Mouse (Mus musculus) left cerebral cortex, adult 8-10 months (tissue): ENCODE results near the gene Etnk1. TPM values are rescaled to one million over a fixed set of nuclear protein-coding genes. Genes with fewer than 3 reads are reported as not detected.
"Not testable (repeated sequence)": the region's sequence is repeated elsewhere in the genome, so short reads cannot be mapped to it uniquely, and the experiment has no call there.

Experiments
- DNase-seq, 2 experiments: peaks; one replicate each; pipeline ENCODE4 v3.0.0; 2022; ENCODE audit warnings: low spot score in 2 of 2
- total RNA-seq, 4 experiments: library from RNA; stranded (reverse); gene quantifications; 2 replicates each; pipeline ENCODE4 v1.2.4; 2022

Gene Etnk1
- total RNA-seq = 100 to 1,000 TPM; 175 to 192 (median 181) TPM

DNA sequence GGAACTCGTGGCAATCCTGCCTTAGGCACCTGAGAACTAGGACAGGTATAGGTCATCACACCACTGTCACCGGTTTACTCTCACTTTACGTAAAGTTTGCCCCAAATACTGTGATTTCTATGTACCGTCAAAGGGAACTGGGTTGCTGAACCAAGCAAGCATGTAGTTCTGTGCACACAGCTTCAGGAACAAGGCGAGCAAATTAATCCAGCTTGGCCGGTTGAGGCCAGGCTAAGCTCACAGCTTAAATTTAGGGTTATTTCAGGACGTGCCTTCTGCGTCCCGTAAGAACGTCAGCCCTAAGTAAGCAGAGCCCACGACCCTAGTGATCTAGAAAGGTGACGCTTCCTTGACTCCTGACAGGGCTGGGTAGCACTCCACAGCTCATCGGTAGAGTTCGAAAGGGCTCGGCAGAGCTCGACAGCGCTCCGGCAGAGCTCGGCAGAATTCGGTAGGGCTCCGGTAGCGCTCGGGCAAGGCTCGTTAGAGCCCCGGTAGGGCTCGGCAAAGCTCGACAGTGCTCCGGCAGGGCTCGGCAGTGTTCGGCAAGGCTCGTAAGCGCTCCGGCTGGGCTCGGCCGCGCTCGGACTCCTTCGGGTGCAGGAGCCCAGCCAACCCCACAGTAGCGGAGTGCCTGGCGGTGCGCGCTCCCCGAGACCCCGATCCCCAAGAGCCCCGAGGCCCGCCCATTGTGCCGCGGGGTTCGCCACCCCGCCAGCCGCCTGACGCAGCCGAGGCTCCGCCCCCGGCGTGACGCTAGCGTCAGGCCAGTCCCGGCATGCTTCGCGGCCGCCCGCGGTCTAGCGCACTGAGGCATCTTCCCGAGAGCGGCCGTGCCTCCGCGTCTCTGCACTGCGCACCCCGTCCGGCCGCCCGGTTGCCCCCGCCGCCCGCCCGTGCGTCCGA lies at the start of gene Etnk1:
TSS of gene Etnk1 (plus strand) at position 770 of the 906 bp plus-strand sequence.
- peak; percentile 98 to 99 for DNase-seq

DNA sequence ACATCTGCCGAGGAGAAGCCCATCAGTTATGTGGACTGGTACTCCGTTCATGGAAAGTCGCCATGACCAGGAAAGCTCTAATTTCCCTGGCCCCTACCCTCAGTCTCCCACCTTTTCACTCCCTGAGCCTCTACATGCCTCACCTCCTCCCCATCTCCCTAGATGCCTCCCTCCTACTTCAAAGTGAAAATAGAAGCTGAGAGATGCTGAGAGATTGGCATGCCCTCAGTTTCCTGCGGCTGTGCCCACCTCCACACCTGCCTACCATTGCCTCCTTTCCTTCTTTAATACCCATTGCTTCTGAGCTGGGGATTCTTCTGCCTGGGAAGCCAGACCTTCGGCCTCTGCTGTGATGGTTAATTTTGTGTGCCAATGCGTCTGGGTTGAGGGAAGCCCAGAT lies 47.7 kb upstream of the Etnk1 start:
- no peak for DNase-seq

- no peak for DNase-seq
Observed at GRCm38 (mm10) chr6:143125721-143126120, 41.3 kb upstream of the Etnk1 start.

- DNase-seq = no peak
Observed at GRCm38 (mm10) chr6:143129466-143129865, 37.6 kb upstream of the Etnk1 start.

GRCm38 (mm10) chr6:143129952-143130351 lies 37.1 kb upstream of the Etnk1 start:
- no peak for DNase-seq

DNA sequence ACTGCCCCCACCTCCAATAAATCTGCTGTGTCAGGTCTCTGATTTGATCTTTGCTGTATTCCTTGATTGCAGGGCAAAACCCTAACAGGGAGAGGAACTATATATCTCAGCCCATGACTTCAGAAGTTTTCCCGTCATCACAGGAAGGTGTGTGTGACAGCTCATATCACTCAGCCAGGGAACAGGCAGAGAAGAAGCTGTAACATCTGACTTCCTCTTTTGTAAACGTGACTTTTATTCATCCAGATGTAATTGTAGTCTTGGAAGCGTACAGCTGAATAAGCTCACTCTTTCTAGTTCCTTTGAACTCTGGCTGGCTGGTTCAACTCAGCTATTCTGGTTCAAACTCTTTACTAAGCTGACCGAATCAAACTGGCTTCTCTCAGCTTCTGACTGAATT lies 36.6 kb upstream of the Etnk1 start:
- no peak for DNase-seq

- no peak for DNase-seq
Observed at GRCm38 (mm10) chr6:143131895-143132652, 34.9 kb upstream of the Etnk1 start.

DNA sequence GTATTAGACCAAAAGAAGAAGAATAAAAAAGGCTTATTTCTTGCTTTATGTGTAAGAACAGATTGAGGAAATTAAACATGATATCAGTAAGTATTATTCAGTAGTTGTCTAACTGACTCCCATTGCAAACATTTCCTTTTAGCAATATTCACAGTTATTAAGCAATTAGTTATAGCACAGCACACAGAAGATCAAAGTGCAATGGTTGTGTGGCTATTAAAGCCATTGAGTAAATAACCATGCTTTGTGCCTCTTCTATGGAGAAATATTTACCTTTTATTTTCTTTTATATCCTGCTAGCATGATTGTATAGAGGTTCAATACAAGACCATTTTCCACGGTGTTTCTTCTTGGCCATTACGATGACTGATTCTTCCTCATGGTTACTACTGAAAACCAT lies 33.9 kb upstream of the Etnk1 start:
- DNase-seq = no peak

DNA sequence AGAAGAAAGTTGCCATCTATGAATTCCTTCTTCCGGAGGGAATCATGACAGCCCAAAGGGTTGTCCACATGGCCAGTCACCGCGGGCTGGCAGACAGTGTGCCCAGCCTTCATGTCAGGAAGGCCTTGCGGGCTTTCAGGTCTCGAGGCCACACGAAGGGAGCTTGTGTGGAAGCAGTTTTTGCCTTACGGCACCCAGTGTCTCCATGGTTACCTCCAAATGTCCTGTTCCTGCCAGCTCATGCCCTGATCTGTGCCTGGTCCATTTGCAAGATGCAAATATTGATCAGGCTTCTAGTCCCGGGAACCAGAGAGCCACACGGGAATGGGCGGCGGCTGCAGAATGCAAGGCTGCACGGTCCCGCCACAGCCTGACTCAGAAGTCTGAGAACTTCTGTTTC lies 31.9 kb upstream of the Etnk1 start:
- no peak for DNase-seq

DNA sequence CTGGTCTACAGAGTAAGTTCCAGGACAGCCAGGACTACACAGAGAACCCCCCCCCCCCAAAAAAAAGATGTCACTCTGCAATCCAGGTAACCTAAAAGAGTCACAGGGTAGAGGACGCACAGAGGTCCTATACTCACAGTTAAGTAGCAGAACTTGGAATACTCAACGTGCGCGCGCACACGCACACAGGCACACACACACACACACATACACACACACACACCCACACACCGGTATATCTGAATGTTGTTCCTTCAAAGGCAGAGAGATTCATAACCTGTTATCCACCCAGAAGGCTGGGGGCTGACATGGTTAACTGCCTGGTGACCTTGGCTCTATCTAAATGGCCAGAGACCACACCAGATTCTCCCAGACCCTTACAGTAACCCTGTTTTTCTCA lies 30.3 kb upstream of the Etnk1 start:
- no peak for DNase-seq

- DNase-seq = no peak
Observed at GRCm38 (mm10) chr6:143137341-143137740, 29.7 kb upstream of the Etnk1 start.

DNA sequence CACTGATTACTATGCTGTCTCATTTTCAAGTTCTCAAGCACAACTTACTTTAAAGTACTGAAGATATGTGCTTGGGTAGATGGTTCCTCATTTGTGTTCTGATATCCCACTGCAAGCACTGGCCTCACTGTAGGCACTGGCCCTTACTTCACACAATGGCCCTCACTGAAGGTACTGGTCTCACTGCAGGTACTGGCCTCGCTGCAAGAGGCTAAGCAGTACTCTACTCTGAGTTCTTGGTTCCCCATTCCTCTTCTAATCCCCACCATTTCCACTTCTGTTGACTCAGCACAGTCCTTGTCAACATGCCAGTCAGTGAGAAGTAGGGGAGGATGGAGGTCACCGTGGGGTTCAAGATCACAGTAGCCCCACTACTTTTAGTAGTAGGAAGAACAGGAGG lies 27.6 kb upstream of the Etnk1 start:
- no peak for DNase-seq

DNA sequence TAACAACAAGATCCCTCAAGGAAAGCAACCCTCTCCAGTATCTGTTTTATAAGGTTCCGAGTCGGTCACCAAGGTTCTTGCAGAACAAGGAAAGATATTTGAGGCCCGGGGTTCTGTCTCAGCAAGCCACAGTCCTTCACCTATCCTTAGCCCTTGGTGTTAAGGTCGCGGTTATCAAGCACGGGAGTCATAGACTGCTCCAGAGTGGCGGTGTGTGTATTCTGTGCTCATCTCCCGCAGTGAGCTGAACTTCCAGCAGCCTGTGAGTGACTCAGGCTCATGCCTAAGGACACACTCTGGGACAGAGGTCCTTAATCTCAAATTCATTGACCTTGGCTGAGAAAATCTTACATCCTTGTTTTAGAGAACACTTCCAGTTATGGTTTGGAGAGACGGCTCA lies 26.1 kb upstream of the Etnk1 start:
- no peak for DNase-seq

DNA sequence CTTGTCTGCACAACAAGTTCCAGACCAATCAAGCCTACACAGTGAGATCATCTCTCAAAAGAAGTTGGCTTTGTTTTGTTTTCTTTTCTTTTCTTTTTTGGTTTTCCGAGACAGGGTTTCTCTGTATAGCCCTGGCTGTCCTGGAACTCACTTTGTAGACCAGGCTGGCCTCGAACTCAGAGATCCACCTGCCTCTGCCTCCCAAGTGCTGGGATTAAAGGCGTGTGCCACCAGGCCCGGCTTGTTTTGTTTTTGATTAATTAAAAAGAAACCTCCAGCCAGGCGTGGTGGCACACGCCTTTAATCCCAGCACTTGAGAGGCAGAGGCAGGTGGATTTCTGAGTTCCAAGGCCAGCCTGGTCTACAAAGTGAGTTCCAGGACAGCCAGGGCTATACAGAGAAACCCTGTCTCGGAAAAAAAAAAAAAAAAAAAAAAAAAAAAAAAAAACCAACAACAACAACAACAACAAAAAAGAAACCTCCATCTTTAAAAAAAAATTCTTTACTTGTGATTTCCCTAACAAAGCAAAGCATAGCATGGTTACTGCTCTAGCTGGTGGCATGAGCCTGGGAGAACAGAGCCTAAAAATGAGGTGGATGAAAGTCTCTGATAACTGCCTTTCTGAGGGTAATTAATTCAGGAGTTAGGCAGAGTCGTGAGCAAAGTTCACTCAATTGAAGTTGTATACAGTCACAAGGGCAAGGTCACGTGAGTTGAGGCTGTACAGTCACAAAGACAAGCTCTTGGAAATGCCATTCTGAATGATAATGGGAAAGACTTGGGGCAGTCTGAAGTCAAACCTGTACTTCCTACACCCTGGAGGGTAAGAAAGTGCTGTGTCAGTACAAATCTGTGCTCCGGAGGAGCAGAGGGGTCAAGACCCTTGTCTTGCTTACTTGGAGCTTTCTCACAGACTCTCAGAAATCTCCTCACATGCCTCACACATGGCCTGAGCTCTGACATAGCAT lies 25.1 kb upstream of the Etnk1 start:
- DNase-seq = not testable (repeated sequence)

DNA sequence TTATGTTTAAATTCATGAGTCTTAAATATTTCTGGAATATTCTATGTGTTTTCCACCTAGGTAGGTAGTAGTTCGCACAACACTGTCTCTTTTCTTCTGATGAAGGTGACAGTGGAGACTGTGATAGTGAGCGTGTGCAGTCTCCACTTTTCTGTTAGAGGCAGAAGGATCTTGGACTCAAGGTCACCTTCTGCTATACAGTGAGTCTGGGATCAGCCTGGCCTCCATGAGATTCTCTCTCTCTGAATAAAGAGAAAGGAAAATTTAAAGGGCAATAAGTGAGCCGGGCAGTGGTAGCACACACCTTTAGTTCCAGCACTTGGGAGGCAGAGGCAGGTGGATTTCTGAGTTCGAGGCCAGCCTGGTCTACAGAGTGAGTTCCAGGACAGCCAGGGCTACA lies 24.2 kb upstream of the Etnk1 start:
- DNase-seq = no peak

DNA sequence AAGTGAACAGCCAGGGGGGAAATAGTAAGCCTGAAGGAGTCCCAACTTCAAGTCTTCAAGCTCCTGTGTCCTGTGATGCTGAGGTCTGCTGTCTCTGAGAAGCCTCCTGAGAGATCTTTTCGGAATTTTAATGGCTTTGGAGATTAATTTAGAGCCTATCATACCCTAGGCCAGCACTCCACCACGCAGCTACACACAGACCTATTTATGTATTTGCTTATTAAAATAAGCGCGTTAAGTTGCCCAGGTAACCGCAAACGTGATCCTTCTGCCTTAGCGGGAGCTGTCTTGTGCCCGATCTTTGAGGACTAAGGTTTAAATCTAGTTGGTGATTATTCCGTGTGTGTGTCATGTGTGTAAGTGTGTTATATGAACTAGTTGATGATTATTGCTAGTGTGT lies 23.7 kb upstream of the Etnk1 start:
- DNase-seq = no peak

DNA sequence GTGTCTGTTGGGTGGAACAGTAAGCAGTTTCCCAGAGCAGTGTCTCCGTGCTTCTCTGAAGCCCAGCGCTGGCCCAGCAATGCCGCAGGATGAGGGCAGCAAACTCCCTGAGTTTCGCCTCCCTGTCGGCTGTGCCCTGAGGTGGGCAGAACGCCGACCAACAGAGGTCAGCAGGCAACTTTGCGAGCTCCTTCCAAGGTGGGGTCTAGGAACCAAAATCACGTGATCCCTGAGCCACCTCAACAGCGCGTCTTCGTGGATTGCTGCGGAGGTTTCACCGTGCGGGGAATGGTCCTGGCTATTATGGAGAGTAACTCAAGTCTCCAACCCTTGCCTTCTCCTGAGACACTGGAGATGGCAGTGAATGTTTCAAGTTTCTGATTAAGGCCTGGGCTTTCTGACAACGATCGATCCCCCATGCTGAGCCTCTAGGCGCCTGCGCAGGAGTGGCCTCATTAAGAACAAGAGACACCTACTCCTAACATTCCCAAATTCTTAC lies 23.2 kb upstream of the Etnk1 start:
- DNase-seq = no peak

DNA sequence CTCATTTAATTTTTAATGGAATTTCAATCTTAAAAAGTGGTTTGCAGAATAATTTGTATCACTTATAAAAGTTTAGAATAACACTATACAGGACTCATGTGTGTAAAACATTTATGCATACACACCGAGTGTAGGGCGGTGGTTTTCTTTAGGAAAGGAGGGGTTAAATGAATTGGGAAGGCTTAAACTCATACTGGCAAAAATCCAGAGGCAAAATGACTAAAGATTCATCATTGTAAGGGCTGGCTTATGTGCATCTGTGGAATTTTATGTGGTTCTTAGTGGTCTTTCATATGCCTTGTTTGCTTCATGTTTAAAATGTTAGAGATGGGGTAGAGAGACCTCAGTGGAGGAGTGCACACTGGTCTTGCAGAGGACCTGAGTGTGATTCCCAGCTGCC lies 22.5 kb upstream of the Etnk1 start:
- DNase-seq = no peak

- no peak for DNase-seq
Observed at GRCm38 (mm10) chr6:143145051-143145450, 22.0 kb upstream of the Etnk1 start.

DNA sequence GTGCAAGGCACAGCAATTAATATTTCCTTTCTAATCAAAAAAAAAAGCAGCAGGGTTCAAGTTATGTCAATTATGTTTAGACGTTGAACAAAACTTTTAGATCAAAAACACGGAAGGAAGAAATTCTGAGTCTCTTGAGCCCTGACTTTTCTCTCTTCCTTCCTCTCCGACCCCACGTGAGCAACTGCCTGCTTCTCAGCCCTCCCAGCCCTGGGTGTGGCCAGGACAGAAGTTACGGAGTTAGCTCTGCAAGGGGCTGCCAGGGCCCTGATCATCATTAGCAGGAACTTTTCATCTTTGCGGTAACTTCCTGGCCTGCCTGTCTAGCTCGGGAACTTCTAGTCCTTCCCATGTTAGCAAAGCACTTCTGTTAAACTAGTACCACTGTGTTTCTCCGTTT lies 20.3 kb upstream of the Etnk1 start:
- DNase-seq = no peak

GRCm38 (mm10) chr6:143148868-143149267 lies 18.2 kb upstream of the Etnk1 start:
- DNase-seq = no peak
